Mouse (Mus musculus): Measurements from ENCODE around the gene Tra2b. TPM values are rescaled to one million over a fixed set of nuclear protein-coding genes. Genes with fewer than 3 reads are reported as not detected.
"Not testable (repeated sequence)": the region's sequence is repeated elsewhere in the genome, so short reads cannot be mapped to it uniquely, and the experiment has no call there.

The Tra2b gene
- 10 to 100 TPM; 33.6 to 43.3 TPM for total RNA-seq (2021)
- 15.6 and 28.6 TPM in 2 replicates for polyA plus RNA-seq (2012; rRNA removed)
- long read RNA-seq, partial matches to known transcripts: 5 of 7 reads
- long read RNA-seq, other reads (novel, unspliced or antisense): 0 of 7 reads

- Histone ChIP-seq H3K27me3 (ENCODE audit: control insufficient read depth, insufficient read depth, low read length) (no peaks in the 10 kb centered on the region), H3K36me3 (ENCODE audit: control insufficient read depth, insufficient read depth, low read length) (peaks cover 21% of the 10 kb centered on the region), H3K4me3 (peak within 1 kb of the TSS; percentile 99), H3K9ac (ENCODE audit: low read depth, low read length) (peak within 1 kb of the TSS; percentile 97), H3K27ac (peak within 1 kb of the TSS; percentile 99), H3K79me2 (replicated peaks; ENCODE audit: control insufficient read depth, insufficient read depth, low read length) (peaks cover 5% of the 10 kb centered on the region), H3K4me1 (ENCODE audit: control insufficient read depth, insufficient read depth, low read length) (peaks cover 8% of the 10 kb centered on the region)
- WGBS: under 1% methylated on average over 38 of the region's 38 CpGs
- TF ChIP-seq EP300 (IDR thresholded peaks at IDR 0.05; ENCODE audit: insufficient read depth, low read depth, low read length): peak; percentile 78
- TF ChIP-seq CTCF (IDR thresholded peaks at IDR 0.05): peak; percentile 59
- TF ChIP-seq POLR2A (IDR thresholded peaks at IDR 0.05; ENCODE audit: insufficient read depth, low read depth, low read length): peak; percentile 97
- DNase-seq: peak; percentile 96 to 97
- intact Hi-C loops (cut with DNase I): loop anchor here (5.0 to 10.0 kb wide), 6 partner anchors 104 to 841 kb away; partner anchors contain the start of genes Ehhadh, Igf2bp2, Tmem41a and Vps8
These were observed at the start of gene Tra2b for GRCm38 (mm10) chr16:22265849-22266376. Gene Tra2b, minus strand, starts transcription at chr16:22266005.

GRCm38 (mm10) chr16:22310649-22311048 lies 44.8 kb upstream of the Tra2b start:
- TF ChIP-seq POLR2A (IDR thresholded peaks at IDR 0.05; ENCODE audit: insufficient read depth, low read depth, low read length) (no peak), CTCF (IDR thresholded peaks at IDR 0.05) (peak; percentile 80), EP300 (IDR thresholded peaks at IDR 0.05; ENCODE audit: insufficient read depth, low read depth, low read length) (0 out of 2 replicates have a peak, but pooled peaks have one; percentile 26)
- intact Hi-C loops (cut with DNase I): loop anchor here (1.0 kb wide), 1 partner anchor 267 kb away; no protein-coding TSS in a partner anchor
- Histone ChIP-seq H3K27ac (no peak overlapping the region), H3K4me3 (no peak overlapping the region), H3K9ac (ENCODE audit: low read depth, low read length) (no peak overlapping the region), H3K79me2 (replicated peaks; ENCODE audit: control insufficient read depth, insufficient read depth, low read length) (no peaks in the 10 kb centered on the region), H3K4me1 (ENCODE audit: control insufficient read depth, insufficient read depth, low read length) (no peaks in the 10 kb centered on the region), H3K36me3 (ENCODE audit: control insufficient read depth, insufficient read depth, low read length) (no peaks in the 10 kb centered on the region), H3K27me3 (ENCODE audit: control insufficient read depth, insufficient read depth, low read length) (no peaks in the 10 kb centered on the region)
- 12% methylated on average over 1 of the region's 1 CpGs for WGBS
- peak; percentile 23 to 40 for DNase-seq

- Histone ChIP-seq H3K9ac (ENCODE audit: low read depth, low read length) (no peak overlapping the region), H3K4me3 (no peak overlapping the region), H3K27me3 (ENCODE audit: control insufficient read depth, insufficient read depth, low read length) (no peaks in the 10 kb centered on the region; the same call in 1 of the 2 replicates), H3K79me2 (replicated peaks; ENCODE audit: control insufficient read depth, insufficient read depth, low read length) (no peaks in the 10 kb centered on the region), H3K4me1 (ENCODE audit: control insufficient read depth, insufficient read depth, low read length) (no peaks in the 10 kb centered on the region), H3K27ac (no peak overlapping the region), H3K36me3 (ENCODE audit: control insufficient read depth, insufficient read depth, low read length) (no peaks in the 10 kb centered on the region)
- DNase-seq: peak; percentile 64 to 79
- WGBS: 22% methylated on average over 5 of the region's 5 CpGs
- TF ChIP-seq CTCF (IDR thresholded peaks at IDR 0.05) (peak; percentile 87), POLR2A (IDR thresholded peaks at IDR 0.05; ENCODE audit: insufficient read depth, low read depth, low read length) (no peak), EP300 (IDR thresholded peaks at IDR 0.05; ENCODE audit: insufficient read depth, low read depth, low read length) (0 out of 2 replicates have a peak, but pooled peaks have one; percentile 52)
- intact Hi-C loops (cut with DNase I): loop anchor here (1.0 to 2.0 kb wide), 3 partner anchors 246 to 505 kb away; no protein-coding TSS in a partner anchor
These were observed 36.8 kb upstream of the Tra2b start for GRCm38 (mm10) chr16:22302606-22303005.

- no peak for DNase-seq
- Histone ChIP-seq H3K4me1 (ENCODE audit: control insufficient read depth, insufficient read depth, low read length) (no peaks in the 10 kb centered on the region), H3K27ac (no peak overlapping the region), H3K79me2 (replicated peaks; ENCODE audit: control insufficient read depth, insufficient read depth, low read length) (no peaks in the 10 kb centered on the region), H3K4me3 (no peak overlapping the region), H3K36me3 (ENCODE audit: control insufficient read depth, insufficient read depth, low read length) (no peaks in the 10 kb centered on the region), H3K9ac (ENCODE audit: low read depth, low read length) (no peak overlapping the region), H3K27me3 (ENCODE audit: control insufficient read depth, insufficient read depth, low read length) (no peaks in the 10 kb centered on the region; the same call in 1 of the 2 replicates)
- WGBS: 56% methylated on average over 3 of the region's 3 CpGs
- intact Hi-C loops (cut with DNase I): no loop called here
- TF ChIP-seq EP300 (IDR thresholded peaks at IDR 0.05; ENCODE audit: insufficient read depth, low read depth, low read length) (no peak), CTCF (IDR thresholded peaks at IDR 0.05) (peak; percentile 22; the same call in 1 of the 2 replicates)
These were observed 35.6 kb upstream of the Tra2b start for GRCm38 (mm10) chr16:22301378-22301777.

GRCm38 (mm10) chr16:22296901-22297300 lies 31.1 kb upstream of the Tra2b start:
- H3K27ac ChIP-seq: no peak overlapping the region
- no peak overlapping the region for H3K4me3 ChIP-seq
- no peaks in the 10 kb centered on the region for H3K36me3 ChIP-seq (ENCODE audit: control insufficient read depth, insufficient read depth, low read length)
- H3K27me3 ChIP-seq (ENCODE audit: control insufficient read depth, insufficient read depth, low read length): no peaks in the 10 kb centered on the region; the same call in 1 of the 2 replicates
- DNase-seq: no peak
- no peaks in the 10 kb centered on the region for H3K4me1 ChIP-seq (ENCODE audit: control insufficient read depth, insufficient read depth, low read length)
- no peaks in the 10 kb centered on the region for H3K79me2 ChIP-seq (replicated peaks; ENCODE audit: control insufficient read depth, insufficient read depth, low read length)
- TF ChIP-seq CTCF (IDR thresholded peaks at IDR 0.05): no peak
- TF ChIP-seq EP300 (IDR thresholded peaks at IDR 0.05; ENCODE audit: insufficient read depth, low read depth, low read length): no peak
- TF ChIP-seq POLR2A (IDR thresholded peaks at IDR 0.05; ENCODE audit: insufficient read depth, low read depth, low read length): no peak
- intact Hi-C loops (cut with DNase I): no loop called here
- 46% methylated on average over 6 of the region's 6 CpGs for WGBS
- no peak overlapping the region for H3K9ac ChIP-seq (ENCODE audit: low read depth, low read length)

GRCm38 (mm10) chr16:22294812-22295211 lies 29.0 kb upstream of the Tra2b start:
- intact Hi-C loops (cut with DNase I); H3K4me1 ChIP-seq (ENCODE audit: control insufficient read depth, insufficient read depth, low read length); H3K9ac ChIP-seq (ENCODE audit: low read depth, low read length); H3K27ac ChIP-seq; DNase-seq; H3K36me3 ChIP-seq (ENCODE audit: control insufficient read depth, insufficient read depth, low read length); H3K27me3 ChIP-seq (ENCODE audit: control insufficient read depth, insufficient read depth, low read length); H3K79me2 ChIP-seq (replicated peaks; ENCODE audit: control insufficient read depth, insufficient read depth, low read length); H3K4me3 ChIP-seq: not testable (repeated sequence)
- WGBS: 95% methylated on average over 14 of the region's 14 CpGs

Data from heart, adult 2 months (tissue).